Mouse (Mus musculus) embryo, embryonic 11.5 days (tissue): ENCODE measurements around the gene Rundc3b.

Experiments used
- DNase-seq: peaks from one replicate; pipeline ENCODE4 v3.0.0-alpha.2; 2012; ENCODE audit warnings: low read depth, low spot score

Gene Rundc3b

GRCm38 (mm10) chr5:8488701-8489297, 134.0 kb downstream of the Rundc3b start:
- no peak for DNase-seq

- no peak for DNase-seq
Observed at GRCm38 (mm10) chr5:8487989-8488700, 134.6 kb downstream of the Rundc3b start.

- no peak for DNase-seq
Observed at GRCm38 (mm10) chr5:8456561-8456960, 166.2 kb downstream of the Rundc3b start.

GRCm38 (mm10) chr5:8455565-8455964, 167.2 kb downstream of the Rundc3b start:
- DNase-seq = no peak
